Mouse (Mus musculus): ENCODE data around the gene Serpina5.

Serpina5 gene

GRCm38 (mm10) chr12:104127696-104128095, 26.8 kb downstream of the Serpina5 start, which contains the start of gene Serpina3b:
Gene Serpina3b (plus strand): TSS chr12:104127996.
- no peak for DNase-seq (ENCODE audit: low spot score)

- DNase-seq (ENCODE audit: low spot score), result no peak
These were observed 30.1 kb downstream of the Serpina5 start for GRCm38 (mm10) chr12:104131041-104131440.

GRCm38 (mm10) chr12:104138216-104138615, 37.3 kb downstream of the Serpina5 start:
- no peak for DNase-seq (ENCODE audit: low spot score)

- no peak for DNase-seq (ENCODE audit: low spot score)
These were observed 39.7 kb downstream of the Serpina5 start for GRCm38 (mm10) chr12:104140543-104141103.

GRCm38 (mm10) chr12:104141506-104141905, 40.6 kb downstream of the Serpina5 start:
- no peak for DNase-seq (ENCODE audit: low spot score)

- DNase-seq (ENCODE audit: low spot score), result no peak
These were observed 41.5 kb downstream of the Serpina5 start for GRCm38 (mm10) chr12:104142427-104142826.

- no peak for DNase-seq (ENCODE audit: low spot score)
These were observed 42.4 kb downstream of the Serpina5 start for GRCm38 (mm10) chr12:104143286-104143685.

- no peak for DNase-seq (ENCODE audit: low spot score)
These were observed 44.7 kb downstream of the Serpina5 start for GRCm38 (mm10) chr12:104145571-104145970.

GRCm38 (mm10) chr12:104151989-104152388, 51.1 kb downstream of the Serpina5 start:
- no peak for DNase-seq (ENCODE audit: low spot score)

- DNase-seq (ENCODE audit: low spot score), result no peak
These were observed 52.2 kb downstream of the Serpina5 start for GRCm38 (mm10) chr12:104153041-104153645.

- no peak for DNase-seq (ENCODE audit: low spot score)
These were observed 52.7 kb downstream of the Serpina5 start, which contains the start of gene Serpina3c for GRCm38 (mm10) chr12:104153656-104154055. Gene Serpina3c (minus strand): TSS chr12:104153870.
